Mouse (Mus musculus): ENCODE measurements around the gene Phactr3.

GRCm38 (mm10) chr2:178175286-178175931 is 56.6 kb downstream of the Phactr3 start:
- TF ChIP-seq CTCF (IDR thresholded peaks at IDR 0.05; ENCODE audit: insufficient read depth, low read depth, low read length) (no peak), POLR2A (IDR thresholded peaks at IDR 0.05; ENCODE audit: insufficient read depth, low read depth, low read length) (no peak)

Data from olfactory bulb, adult 2 months (tissue).